Mouse (Mus musculus) liver (tissue): ENCODE data around the gene Coa5.

Experiments
- DNase-seq: peaks from one replicate; pipeline ENCODE4 v3.0.0-alpha.2; 2020; ENCODE audit warnings: mixed read lengths

Gene Coa5

DNA sequence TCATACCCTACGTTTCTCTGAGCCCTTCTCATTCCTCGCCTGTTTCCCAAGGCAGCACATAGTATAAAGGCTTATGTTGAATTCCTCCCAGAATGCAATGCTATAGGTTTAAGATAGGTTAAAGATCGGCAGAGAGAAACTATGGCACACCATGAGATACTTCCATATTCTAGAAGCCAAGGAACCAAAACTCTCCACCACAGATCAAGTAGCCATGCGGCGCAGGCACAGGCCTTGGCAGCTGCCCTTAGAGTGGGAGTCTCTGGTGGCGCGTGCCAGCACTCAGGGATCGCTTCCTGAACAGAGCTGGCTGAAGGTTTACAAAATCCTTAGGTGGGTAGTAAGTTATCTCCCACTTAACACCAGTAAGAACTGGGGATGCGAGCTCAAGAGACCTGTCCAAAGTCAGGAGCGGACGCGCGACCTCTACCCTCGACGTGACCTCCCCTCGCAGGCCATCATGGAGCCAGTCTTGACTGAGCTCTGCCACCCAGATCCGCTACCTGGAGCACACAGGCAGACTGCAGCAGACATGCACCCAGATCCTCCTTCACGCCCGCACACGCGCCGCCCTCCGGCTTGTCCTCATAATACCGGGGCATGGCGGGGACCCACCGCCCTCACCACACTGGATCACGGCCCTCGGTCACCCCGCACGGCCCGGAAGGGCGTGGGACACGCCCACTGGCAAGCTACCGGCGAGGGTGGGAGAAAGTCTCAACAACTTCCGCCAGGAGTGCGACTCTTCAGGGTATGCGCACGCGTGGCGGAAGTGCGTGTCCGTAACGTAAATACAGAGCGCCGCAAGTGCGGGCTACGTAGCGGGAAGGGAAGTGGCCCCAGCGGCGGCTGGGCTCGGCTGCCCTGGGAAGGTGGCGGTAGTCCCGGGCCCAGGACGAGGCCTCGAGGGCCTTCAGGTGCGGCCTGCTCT is at the start of gene Coa5, which contains the start of gene Unc50:
Gene Coa5 (minus strand): TSS at position 738 of the 931 bp plus-strand sequence.
Gene Unc50 (plus strand): TSS at position 774 of the 931 bp plus-strand sequence.
- DNase-seq = peak; percentile 94

DNA sequence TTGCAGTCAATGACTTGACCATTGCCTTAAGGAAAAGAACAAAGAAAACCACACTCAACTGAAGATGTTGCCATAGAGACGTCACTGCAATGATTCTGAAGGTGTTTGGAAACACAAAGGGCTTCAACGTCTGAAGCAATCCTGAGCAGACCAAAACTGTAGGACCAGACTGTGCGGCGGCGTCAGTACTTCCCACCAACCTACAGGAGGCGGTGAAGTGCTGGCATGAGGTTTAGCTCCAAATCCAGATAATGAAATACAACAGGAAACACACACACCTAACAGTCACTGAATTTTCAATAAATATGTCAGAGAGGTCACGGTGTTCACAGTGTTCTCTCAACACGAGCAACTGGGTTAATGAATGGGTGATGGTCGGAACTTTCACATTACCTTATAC is 49.2 kb upstream of the Coa5 start:
- DNase-seq = peak; percentile 83

- DNase-seq = peak; percentile 71
These were observed 48.5 kb upstream of the Coa5 start for GRCm38 (mm10) chr1:37478416-37478815.

GRCm38 (mm10) chr1:37477928-37478327 is 48.0 kb upstream of the Coa5 start:
- DNase-seq = peak; percentile 39

- DNase-seq = no peak
These were observed 47.3 kb upstream of the Coa5 start for GRCm38 (mm10) chr1:37477250-37477649.

GRCm38 (mm10) chr1:37475312-37475711 is 45.4 kb upstream of the Coa5 start:
- no peak for DNase-seq

GRCm38 (mm10) chr1:37474634-37475190 is 44.8 kb upstream of the Coa5 start:
- no peak for DNase-seq

DNA sequence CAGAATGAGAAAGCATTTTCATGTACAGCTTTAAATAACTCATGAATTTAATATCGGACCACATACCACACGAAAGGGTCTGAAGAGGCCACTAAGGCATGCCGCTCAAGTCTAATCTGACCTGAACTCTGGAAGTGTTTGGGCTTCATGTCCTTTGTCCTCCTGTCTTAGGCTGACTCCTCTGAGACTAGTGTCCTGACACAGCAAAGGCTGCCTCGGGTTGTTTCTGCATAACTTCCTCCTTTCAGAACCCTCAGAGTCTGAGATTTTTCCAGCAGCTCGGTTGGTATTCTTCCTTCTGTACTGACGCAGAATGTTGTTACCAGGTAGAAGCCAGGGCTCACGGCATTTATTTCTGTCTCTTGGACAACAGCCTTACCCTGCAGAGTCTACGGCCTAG is 44.1 kb upstream of the Coa5 start:
- DNase-seq = no peak

DNA sequence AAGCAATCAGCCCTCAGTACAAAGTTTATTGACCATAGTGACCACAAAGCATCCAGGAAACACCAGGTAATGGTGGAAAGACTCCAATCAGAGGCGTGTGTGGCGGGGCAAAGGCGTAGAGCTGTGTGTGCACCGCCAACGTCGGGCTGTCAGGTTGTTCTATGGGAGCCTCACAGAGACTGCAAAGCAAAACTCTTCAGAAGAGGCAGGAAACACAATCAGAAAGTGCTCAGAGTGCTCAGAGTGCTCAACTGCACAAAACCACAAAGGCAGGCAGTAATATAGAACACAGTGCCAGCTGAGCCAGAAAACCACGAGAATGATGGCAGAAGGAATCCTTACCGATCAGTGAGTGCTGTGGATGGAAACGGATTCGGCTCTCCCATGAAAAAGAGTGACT is 43.3 kb upstream of the Coa5 start:
- DNase-seq = no peak

DNA sequence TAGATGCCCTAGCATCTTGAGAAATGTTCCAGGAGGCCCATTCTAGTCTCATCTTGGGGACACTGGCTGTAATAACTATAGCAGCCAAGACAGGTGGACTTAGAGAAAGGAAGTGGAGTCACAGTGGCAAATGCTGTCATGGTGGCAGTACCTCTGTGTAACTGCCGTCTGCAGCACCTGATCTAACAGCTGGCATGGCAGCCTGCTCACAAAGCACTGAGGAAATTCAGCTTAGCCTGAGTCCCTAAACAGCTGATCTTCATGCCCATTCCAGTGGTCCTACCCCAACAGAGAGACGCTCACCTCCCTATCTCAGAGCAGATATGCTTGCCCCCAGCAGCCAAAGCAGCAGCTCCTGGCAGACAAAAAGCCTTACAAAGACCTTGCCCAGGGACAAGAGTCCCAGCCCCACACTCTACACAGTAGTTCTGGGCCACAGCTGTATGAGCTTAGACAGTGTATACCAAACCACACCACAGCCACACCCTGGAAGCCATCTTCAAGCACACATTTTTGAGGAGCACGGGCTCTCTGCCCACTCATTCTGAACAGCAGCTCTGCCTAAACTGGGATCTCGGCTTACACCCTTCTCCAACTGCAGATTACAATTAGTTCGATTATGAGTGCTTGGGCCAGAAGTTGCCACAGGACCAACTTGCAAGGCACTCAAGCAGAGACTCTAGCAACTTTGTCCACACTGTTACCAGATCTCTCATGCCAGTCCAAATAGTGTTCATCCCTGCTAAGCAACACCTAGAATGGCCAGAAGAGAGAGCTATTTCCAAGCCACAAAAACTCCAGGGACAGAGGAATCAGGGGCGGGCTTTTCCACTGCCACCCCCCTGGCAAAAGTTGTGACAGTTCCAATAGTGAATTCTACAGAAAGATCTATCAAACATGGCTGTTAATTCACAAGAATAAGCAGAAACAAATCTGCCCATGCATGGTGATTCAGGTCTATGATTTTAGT is 41.6 kb upstream of the Coa5 start:
- DNase-seq = no peak

DNA sequence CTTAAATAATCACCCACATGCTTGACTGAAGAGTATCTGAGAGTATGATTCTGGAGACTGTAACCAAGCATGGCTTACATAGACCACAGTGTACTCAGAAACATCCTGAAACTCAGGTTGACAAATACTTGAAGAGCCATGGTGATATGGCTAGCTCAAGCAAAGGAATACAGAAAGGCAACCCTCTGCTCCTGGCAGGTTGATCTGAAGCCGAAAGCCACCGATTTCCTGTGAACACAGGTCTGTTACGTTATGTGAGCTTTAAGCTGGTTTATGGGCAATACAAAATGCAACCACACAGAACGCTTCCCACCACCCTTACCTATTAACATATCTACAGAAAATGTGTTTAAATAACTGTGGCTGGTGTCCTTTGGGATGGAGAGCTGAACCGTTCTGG is 39.1 kb upstream of the Coa5 start:
- no peak for DNase-seq

DNA sequence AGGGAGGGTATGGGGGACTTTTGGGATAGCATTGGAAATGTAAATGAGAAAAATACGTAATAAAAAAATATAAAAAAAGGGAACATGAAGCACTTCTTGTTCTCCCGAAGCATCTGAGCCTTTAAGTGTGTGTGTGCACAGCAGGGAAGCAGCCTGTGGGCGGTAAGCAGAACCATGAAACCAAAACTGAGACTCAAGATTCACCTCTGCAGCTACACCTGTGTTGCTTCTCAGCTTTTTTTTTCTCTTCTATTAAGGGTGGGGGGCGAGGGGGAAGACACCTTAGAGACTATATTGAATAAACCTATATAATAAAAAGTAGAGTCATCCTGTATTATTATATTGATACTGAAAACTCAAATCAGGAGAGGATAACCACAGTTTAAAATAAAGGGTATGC is 37.9 kb upstream of the Coa5 start:
- DNase-seq = no peak

DNA sequence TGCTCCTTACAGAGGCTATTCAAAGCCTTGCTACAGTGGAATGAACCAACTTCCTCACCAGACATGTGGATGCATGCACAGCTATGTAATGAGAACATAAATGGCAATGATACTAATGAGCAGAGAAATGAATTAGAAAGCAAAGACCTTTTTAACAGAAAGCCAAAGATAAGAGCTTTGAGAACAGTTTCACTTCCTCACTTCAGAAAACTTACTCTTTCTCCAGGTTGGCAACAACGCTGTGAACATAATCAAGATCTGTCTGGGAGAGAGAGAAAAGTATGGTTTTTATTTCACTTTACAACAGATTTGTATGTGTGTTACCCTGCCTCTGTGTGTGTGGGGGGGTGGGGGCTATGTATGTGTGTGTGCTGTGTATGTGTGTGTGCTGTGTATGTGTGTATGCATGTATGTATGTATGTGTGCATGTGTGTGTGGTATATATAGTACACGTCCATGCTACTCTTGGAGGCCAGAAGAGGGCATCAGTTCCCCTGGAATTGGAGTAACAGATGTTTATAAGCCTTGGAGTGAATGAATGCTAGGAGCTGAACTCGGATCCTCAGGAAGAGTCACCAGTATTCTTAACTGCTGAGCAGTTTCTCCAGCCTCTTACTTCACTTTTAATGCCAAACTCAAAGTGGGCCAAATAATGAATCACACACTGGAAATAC is 36.6 kb upstream of the Coa5 start:
- no peak for DNase-seq

- DNase-seq = no peak
These were observed 35.1 kb upstream of the Coa5 start for GRCm38 (mm10) chr1:37464878-37465452.

DNA sequence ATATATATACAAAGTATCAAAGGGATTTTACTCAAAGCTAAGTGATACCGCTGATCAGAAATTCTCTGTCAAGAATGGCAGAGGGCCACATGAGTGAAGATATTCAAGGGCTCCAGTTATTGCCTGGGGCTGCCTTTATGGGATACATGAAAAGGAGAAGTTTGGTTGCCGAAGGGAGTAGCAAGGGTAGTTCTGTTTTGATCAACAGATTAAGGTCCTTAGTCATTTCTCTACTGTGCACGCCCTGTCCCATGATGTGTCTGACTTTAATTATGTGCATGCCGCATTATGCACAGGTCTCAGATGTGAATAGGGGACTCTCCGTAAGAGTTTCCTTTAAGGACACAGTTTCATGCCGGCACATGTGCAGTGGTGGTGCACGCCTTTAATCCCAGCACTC is 27.6 kb upstream of the Coa5 start:
- no peak for DNase-seq

DNA sequence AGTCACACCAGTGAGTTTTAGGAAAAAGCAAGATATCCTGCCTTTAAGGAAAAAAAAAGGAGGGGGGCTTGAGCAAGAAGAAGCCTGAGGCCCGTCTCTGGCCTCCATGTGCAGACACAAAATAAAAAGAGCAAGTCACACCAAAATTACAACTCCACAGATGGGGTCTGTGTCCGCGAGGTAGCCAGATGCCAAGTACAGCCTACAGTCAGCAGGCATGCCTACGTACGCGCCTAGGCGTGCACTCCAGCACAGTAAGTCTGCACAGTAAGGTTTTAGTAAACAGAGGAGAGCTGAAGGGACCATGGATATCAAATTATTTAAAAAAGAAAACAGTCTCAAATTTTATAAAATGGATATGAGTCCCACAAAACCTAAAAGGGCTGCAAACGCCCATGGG is 21.4 kb upstream of the Coa5 start:
- DNase-seq = no peak

DNA sequence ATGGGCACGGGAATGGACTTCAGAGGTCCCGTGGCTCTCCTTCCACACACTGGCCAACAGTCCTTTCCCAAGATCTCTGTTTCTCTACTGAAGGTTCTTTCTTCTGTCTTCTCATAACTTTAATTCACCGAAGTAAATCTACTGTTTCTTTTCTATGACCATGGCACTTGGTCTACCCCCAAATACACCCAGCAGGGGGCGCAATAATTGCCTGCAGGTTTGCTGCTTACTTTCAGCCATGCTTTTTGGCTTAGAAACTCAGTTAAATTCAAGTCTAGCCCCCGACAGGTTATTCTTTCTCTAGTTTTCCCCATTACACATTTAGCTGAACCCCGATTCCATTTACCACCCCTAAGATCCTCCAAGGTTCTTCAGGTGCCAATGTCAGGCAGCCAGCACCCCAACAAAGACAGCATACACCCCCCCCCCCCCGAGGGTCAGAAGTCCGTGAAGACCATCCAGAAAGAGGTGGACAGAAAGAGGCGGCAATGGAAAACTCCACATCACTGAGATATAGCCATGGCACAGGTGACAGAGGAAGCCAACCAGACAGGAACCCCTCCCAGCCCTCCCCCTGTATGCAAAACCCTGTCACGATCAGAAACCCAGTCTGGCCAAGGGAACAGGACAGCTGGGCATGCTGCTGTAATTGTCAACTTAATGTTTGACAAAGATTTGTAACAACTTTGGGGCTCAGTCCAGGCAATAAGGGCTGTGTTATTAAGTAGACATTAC is 18.6 kb upstream of the Coa5 start:
- peak; percentile 69 for DNase-seq

DNA sequence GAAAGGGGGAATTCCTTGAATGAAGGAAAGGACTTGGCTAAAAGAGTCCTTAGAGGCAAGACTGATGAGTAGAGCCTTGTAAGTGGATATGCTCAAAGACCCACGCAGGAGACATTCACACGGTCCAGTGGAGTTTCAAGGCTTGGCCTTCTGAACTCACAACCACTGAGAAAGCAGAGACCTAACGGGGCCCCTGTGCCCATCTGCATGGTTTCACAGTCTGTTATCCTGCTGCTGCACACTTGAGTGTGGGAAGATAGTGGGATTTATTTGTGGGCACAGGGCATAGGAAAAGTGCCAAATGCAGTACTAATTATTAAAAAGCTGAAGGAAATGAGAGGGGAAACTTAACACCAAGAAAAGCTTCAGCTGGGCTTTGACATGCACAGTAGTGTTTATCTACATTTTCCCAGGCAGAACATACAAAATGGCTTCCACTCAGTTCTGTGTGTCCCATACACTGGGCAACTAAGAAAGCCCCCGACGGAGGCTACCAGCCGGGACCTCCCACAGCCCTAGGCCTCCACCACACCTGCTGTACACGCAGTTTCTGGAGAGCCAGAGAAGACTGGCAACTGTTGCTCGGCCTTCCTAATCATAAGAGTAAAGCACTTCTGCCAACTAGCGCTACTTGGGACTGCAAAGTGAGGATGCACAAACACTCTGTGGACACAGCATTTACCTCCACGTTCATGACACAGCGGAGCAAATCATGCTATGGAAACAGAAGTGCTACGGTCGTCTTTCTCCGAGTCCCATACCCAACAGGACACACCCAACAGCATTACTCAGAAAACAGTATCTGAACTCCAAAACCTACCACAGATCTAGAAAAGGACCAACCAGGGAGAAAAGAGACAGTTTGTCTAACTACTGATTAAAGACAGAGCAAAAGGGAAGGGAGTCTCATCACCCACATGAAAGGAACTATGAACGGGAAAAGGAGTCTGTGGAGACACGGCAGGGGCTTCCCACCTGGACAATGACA is 13.2 kb upstream of the Coa5 start:
- no peak for DNase-seq

- peak; percentile 60 for DNase-seq
These were observed 6.5 kb upstream of the Coa5 start for GRCm38 (mm10) chr1:37436419-37436818.

DNA sequence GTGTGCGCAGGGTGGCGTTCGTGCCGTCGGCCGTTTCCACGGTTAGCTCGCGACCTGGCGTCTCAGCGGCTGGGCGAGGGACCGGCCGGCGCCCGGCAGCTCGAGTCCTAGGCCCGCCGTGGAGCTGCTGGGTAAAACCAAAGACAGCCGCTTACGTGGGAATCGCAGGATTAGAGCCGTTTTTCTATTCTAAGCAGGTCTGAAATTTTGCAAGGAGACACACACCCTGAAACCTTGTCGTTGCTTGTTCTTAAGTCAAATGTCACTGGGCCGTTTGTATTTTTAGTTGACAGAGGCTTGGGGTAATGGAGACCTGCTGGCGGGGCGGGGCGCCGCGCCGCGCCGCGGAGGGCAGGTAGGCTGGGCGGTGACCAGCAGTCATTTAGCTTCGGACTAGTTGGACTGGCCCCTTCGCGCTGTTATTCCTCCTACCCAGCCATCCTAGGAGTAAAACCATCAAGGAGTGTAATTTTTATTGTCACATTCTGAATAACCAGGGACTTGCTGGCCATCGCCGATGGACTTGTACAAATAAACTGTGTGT is 466 bp upstream of the Coa5 start:
- DNase-seq = peak; percentile 59
